Mouse (Mus musculus) small intestine, adult 2 months (tissue): ENCODE results near the gene Mob3a.

Experiments used
- CTCF ChIP-seq: fragments of 200-500 bp; IDR thresholded peaks from 2 replicates; pipeline ENCODE4 v1.5.1; 2012; ENCODE audit warnings: low read depth, mild to moderate bottlenecking, control low read depth, inconsistent platforms, low read length, moderate library complexity, mixed read lengths; ENCODE audit not compliant: insufficient replicate concordance, insufficient read length; ENCODE audit errors: extremely low read depth
- POLR2A ChIP-seq: fragments of 200-500 bp; IDR thresholded peaks from 2 replicates; pipeline ENCODE4 v1.6.1; 2012; ENCODE audit warnings: low read depth, mild to moderate bottlenecking, control low read depth, inconsistent platforms, low read length, moderate library complexity

- TF ChIP-seq CTCF (no peak), POLR2A (no peak)
These were observed 23.0 kb downstream of the Mob3a start for GRCm38 (mm10) chr10:80678601-80679377.
